Mouse (Mus musculus) kidney, embryonic 14.5 days (tissue): ENCODE results near the gene Ly6g5c. TPM values are rescaled to one million over a fixed set of nuclear protein-coding genes. Genes with fewer than 3 reads are reported as not detected.

Experiments used
- ATAC-seq: fragments of 200-750 bp; cut with Nextera tagmentation; 2 replicates; pipeline ENCODE4 v1.8.0; 2017; ENCODE audit warnings: moderate number of reproducible peaks, mild to moderate bottlenecking, moderate TSS enrichment, moderate library complexity; ENCODE audit not compliant: low FRiP score, low TSS enrichment
- H3K27ac ChIP-seq: fragments of 300-500 bp; sonication (generic); 2 replicates; pipeline ENCODE4 v1.5.1; 2014; ENCODE audit warnings: low read depth, mild to moderate bottlenecking, low read length, moderate library complexity, mixed read lengths
- H3K27me3 ChIP-seq: fragments of 300-500 bp; sonication (generic); 2 replicates; pipeline ENCODE4 v1.6.1; 2014; ENCODE audit warnings: mild to moderate bottlenecking, low read length; ENCODE audit not compliant: control insufficient read depth, insufficient read depth
- H3K36me3 ChIP-seq: fragments of 300-500 bp; sonication (generic); 2 replicates; pipeline ENCODE4 v1.6.1; 2014; ENCODE audit warnings: low read length, mixed read lengths; ENCODE audit not compliant: control insufficient read depth, insufficient read depth
- H3K4me1 ChIP-seq: fragments of 300-500 bp; sonication (generic); 2 replicates; pipeline ENCODE4 v1.6.1; 2014; ENCODE audit warnings: low read length, mixed read lengths; ENCODE audit not compliant: control insufficient read depth, insufficient read depth
- H3K4me2 ChIP-seq: fragments of 300-500 bp; sonication (generic); replicated peaks from 2 replicates; pipeline ENCODE4 v1.6.1; 2014; ENCODE audit warnings: low read depth, mild to moderate bottlenecking, low read length
- H3K4me3 ChIP-seq: fragments of 300-500 bp; sonication (generic); 2 replicates; pipeline ENCODE4 v1.5.1; 2014; ENCODE audit warnings: mild to moderate bottlenecking, low read length
- H3K9ac ChIP-seq: fragments of 300-500 bp; sonication (generic); 2 replicates; pipeline ENCODE4 v1.6.1; 2014; ENCODE audit warnings: low read depth, mild to moderate bottlenecking, low read length, moderate library complexity
- H3K9me3 ChIP-seq: fragments of 300-500 bp; sonication (generic); 2 replicates; pipeline ENCODE4 v1.6.1; 2016; ENCODE audit warnings: low read length; ENCODE audit not compliant: control insufficient read depth
- WGBS: fragments of 180-500 bp; shearing (Covaris S2); extraction: QIAGEN DNeasy Blood & Tissue Kit; methylation state at CpG from one replicate; pipeline ENCODE4 v1.1.7; 2014; 5-methylcytosine and 5-hydroxymethylcytosine counted together
- polyA plus RNA-seq: library from polyadenylated mRNA; unstranded; fragments of >200 nt; fragmentation: Nextera tagmentation; extraction: Ambion mirVana; gene quantifications from 2 replicates; pipeline ENCODE4 v1.2.1, GENCODE M21; 2014

Ly6g5c gene
- polyA plus RNA-seq, 1 experiment from 2014 or later: not detected

GRCm38 (mm10) chr17:35077285-35077684 lies 30.8 kb upstream of the Ly6g5c start:
- ATAC-seq: 0 out of 2 replicates have a peak, but pooled peaks have one; percentile 25
- peak overlapping the region; percentile 37; the same call in 1 of the 2 replicates for H3K27ac ChIP-seq
- H3K9me3 ChIP-seq: peaks cover 3% of the 10 kb centered on the region; the same call in 1 of the 2 replicates
- peak overlapping the region; percentile 55; the same call in 1 of the 2 replicates for H3K9ac ChIP-seq
- H3K27me3 ChIP-seq: peaks cover 2% of the 10 kb centered on the region; the same call in 1 of the 2 replicates
- H3K4me1 ChIP-seq: peaks cover 9% of the 10 kb centered on the region; the same call in 1 of the 2 replicates
- no peaks in the 10 kb centered on the region for H3K36me3 ChIP-seq
- WGBS: 15% methylated on average over 2 of the region's 2 CpGs
- peak overlapping the region; percentile 31 for H3K4me3 ChIP-seq
- peak overlapping the region; percentile 50 for H3K4me2 ChIP-seq

GRCm38 (mm10) chr17:35077786-35078233 lies 30.3 kb upstream of the Ly6g5c start, which contains the start of gene Ly6g6d:
TSS of gene Ly6g6d (minus strand) at chr17:35078065.
- peaks cover 2% of the 10 kb centered on the region; the same call in 1 of the 2 replicates for H3K27me3 ChIP-seq
- ATAC-seq: peak; percentile 81
- H3K9me3 ChIP-seq: peaks cover 3% of the 10 kb centered on the region; the same call in 1 of the 2 replicates
- no peaks in the 10 kb centered on the region for H3K36me3 ChIP-seq
- H3K4me1 ChIP-seq: peaks cover 9% of the 10 kb centered on the region; the same call in 1 of the 2 replicates
- peak within 1 kb of the TSS; percentile 55 for H3K9ac ChIP-seq
- H3K4me3 ChIP-seq: peak within 1 kb of the TSS; percentile 31
- H3K4me2 ChIP-seq: peak within 1 kb of the TSS; percentile 50
- H3K27ac ChIP-seq: peak within 1 kb of the TSS; percentile 37; the same call in 1 of the 2 replicates
- 5% methylated on average over 14 of the region's 14 CpGs for WGBS

GRCm38 (mm10) chr17:35079778-35080177 lies 28.3 kb upstream of the Ly6g5c start:
- WGBS: 61% methylated on average over 9 of the region's 9 CpGs
- H3K9me3 ChIP-seq: peaks cover 3% of the 10 kb centered on the region; the same call in 1 of the 2 replicates
- H3K9ac ChIP-seq: no peak overlapping the region

DNA sequence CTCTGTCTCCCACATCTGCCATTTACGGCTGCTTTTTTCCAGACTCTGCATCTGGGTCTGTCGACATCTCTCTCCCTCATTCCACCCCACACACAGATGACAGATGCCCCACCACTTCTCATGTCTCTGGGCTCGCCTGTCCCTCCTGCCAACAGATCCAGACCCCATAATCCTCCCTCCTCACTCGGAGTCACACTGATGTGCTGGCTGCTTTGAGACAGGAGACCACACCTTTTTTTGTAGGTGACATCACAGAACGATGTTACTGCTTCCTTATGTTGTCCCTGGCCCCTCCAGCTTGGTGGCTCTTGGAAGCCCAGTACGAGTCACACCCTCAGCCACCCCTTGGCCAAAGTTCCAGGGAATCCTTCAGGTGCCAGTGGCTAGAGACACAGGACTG lies 27.8 kb upstream of the Ly6g5c start:
- no peak overlapping the region for H3K4me3 ChIP-seq
- peaks cover 2% of the 10 kb centered on the region; the same call in 1 of the 2 replicates for H3K9me3 ChIP-seq
- H3K27me3 ChIP-seq: peaks cover 2% of the 10 kb centered on the region; the same call in 1 of the 2 replicates
- whole genome bisulfite sequencing: 35% methylated on average over 6 of the region's 6 CpGs
- no peak overlapping the region for H3K27ac ChIP-seq
- no peaks in the 10 kb centered on the region for H3K36me3 ChIP-seq
- H3K9ac ChIP-seq: no peak overlapping the region
- H3K4me2 ChIP-seq: no peak overlapping the region
- no peak for ATAC-seq
- peaks cover 9% of the 10 kb centered on the region; the same call in 1 of the 2 replicates for H3K4me1 ChIP-seq

More at GRCm38 (mm10) chr17:35079778-35080177, 28.3 kb upstream of the Ly6g5c start:
- no peak for ATAC-seq
- Histone ChIP-seq H3K4me1 (peaks cover 9% of the 10 kb centered on the region; the same call in 1 of the 2 replicates), H3K36me3 (no peaks in the 10 kb centered on the region), H3K4me3 (no peak overlapping the region), H3K27me3 (peaks cover 2% of the 10 kb centered on the region; the same call in 1 of the 2 replicates), H3K27ac (no peak overlapping the region), H3K4me2 (no peak overlapping the region)

DNA sequence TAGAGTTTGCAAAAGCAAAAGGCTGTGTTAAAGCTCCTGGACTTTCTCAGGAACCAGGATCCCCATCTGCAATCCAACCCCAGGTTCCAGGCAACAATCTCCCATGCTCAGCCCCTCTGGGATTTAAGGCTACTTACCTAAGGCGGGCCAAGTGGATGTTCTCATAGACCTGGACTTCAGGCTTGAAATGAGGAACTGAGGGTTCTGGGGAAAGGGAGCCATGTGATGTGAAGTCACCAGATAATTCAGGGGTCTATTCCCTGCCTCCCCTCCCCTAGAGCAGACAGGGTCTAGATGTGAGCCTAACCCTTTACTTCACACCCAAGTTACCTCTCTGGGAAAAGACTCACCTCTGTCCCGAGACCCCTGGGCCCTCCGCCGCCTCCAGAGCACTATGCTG lies 27.4 kb upstream of the Ly6g5c start:
- Histone ChIP-seq H3K9me3 (no peaks in the 10 kb centered on the region), H3K4me2 (no peak overlapping the region), H3K27me3 (peaks cover 2% of the 10 kb centered on the region; the same call in 1 of the 2 replicates), H3K27ac (no peak overlapping the region), H3K4me1 (peaks cover 9% of the 10 kb centered on the region; the same call in 1 of the 2 replicates), H3K4me3 (no peak overlapping the region), H3K36me3 (no peaks in the 10 kb centered on the region), H3K9ac (no peak overlapping the region)
- no peak for ATAC-seq
- WGBS: 90% methylated on average over 4 of the region's 4 CpGs

GRCm38 (mm10) chr17:35082841-35083576 lies 25.1 kb upstream of the Ly6g5c start:
- Histone ChIP-seq H3K36me3 (no peaks in the 10 kb centered on the region), H3K9me3 (no peaks in the 10 kb centered on the region), H3K4me2 (no peak overlapping the region), H3K9ac (no peak overlapping the region), H3K4me3 (no peak overlapping the region), H3K27ac (no peak overlapping the region), H3K27me3 (peaks cover 2% of the 10 kb centered on the region; the same call in 1 of the 2 replicates), H3K4me1 (no peaks in the 10 kb centered on the region)
- no peak for ATAC-seq
- whole genome bisulfite sequencing: 81% methylated on average over 16 of the region's 16 CpGs

GRCm38 (mm10) chr17:35083929-35084497 lies 24.1 kb upstream of the Ly6g5c start:
- Histone ChIP-seq H3K4me3 (no peak overlapping the region), H3K9ac (no peak overlapping the region), H3K4me1 (no peaks in the 10 kb centered on the region), H3K27ac (no peak overlapping the region), H3K36me3 (no peaks in the 10 kb centered on the region), H3K4me2 (no peak overlapping the region), H3K9me3 (no peaks in the 10 kb centered on the region), H3K27me3 (no peaks in the 10 kb centered on the region)
- ATAC-seq: no peak
- WGBS: 85% methylated on average over 3 of the region's 3 CpGs

DNA sequence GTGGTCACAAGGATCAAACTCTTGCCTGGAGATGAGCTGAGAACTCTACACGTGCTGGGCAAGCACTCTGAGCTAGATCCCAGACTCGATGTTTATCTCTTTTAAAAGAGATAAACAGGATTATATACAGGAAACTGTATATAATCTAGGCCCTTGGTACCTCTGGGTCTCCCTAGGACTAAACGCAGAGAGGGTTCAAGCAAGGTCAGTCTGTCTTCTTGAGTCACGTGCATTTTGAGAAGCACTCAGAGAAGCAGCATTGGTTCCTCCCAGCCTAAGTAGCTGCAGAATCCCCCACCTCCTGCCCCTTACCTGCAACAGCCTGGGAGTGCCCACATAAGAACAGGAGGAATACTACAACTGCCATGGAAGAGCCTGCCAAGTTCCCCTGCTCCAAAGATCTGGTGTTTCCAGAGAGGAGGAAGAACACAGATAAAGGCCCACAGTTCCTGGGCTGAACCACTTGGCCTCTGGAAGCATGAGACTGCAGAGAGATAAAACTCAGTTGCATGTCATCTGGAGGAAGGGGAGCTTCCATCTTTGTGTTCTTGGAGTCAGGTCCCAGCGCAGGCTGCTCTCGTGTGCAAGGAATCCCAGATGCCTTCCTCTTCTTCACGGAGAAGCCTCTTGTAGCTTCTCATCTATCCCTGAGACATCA lies 22.7 kb upstream of the Ly6g5c start, which contains the start of gene Ly6g6f:
Ly6g6f (minus strand) TSS at position 403 of the 658 bp plus-strand sequence.
- no peak within 1 kb of the TSS for H3K4me2 ChIP-seq
- no peaks in the 10 kb centered on the region for H3K36me3 ChIP-seq
- H3K4me1 ChIP-seq: peaks cover 7% of the 10 kb centered on the region
- no peak within 1 kb of the TSS for H3K27ac ChIP-seq
- 85% methylated on average over 7 of the region's 7 CpGs for WGBS
- no peaks in the 10 kb centered on the region for H3K9me3 ChIP-seq
- H3K9ac ChIP-seq: no peak within 1 kb of the TSS
- H3K27me3 ChIP-seq: no peaks in the 10 kb centered on the region
- no peak within 1 kb of the TSS for H3K4me3 ChIP-seq
- ATAC-seq: no peak
